Comparison of ENCODE assay signal across 9 mouse cellular contexts in genomic region chr13:38410322-38410865, GRCm38 (mm10).
DNase-seq lines count a peak whose midpoint lies in the region; TF ChIP-seq lines count a peak whose summit lies in the region.
"Had no signal": no experiment of that assay in that cellular context is flagged by ENCODE, and none has a peak within 500 bp of the region (broad histone marks: within the 10 kb centered on the region; RNA-seq: fewer than 3 reads in every experiment).

No protein-coding gene starts in this region.

- no peak for TF ChIP-seq CTCF in C2C12 (IDR thresholded peaks at IDR 0.05; ENCODE audit: control insufficient read depth, insufficient read depth, insufficient read length)

- intact Hi-C loops in heart, postnatal 25 days (cut with DNase I), result no loop called here

- no peaks in the 10 kb centered on the region for H3K27me3 ChIP-seq in C2C12 (ENCODE audit: control insufficient read depth, insufficient read depth, insufficient read length)
- H3K27me3 ChIP-seq: liver, embryonic 13.5 days had no signal

- no peaks in the 10 kb centered on the region for H3K79me3 ChIP-seq in C2C12 (ENCODE audit: low read depth)

- H3K79me2 ChIP-seq in C2C12 (ENCODE audit: control insufficient read depth, insufficient read depth), result no peaks in the 10 kb centered on the region

- no peak overlapping the region for H3K4me3 ChIP-seq in C2C12 (ENCODE audit: insufficient read depth, poor library complexity, severe bottlenecking)
- H3K4me3 ChIP-seq: liver, embryonic 13.5 days had no signal

- no peak overlapping the region for H3ac ChIP-seq in C2C12 (ENCODE audit: control insufficient read depth, insufficient read length, low read depth)

- peak; percentile 63 for DNase-seq in cerebellum, adult 8-10 months
- peak; percentile 56 to 84 for DNase-seq in frontal cortex, adult 2 months (ENCODE audit: extremely low spot score in 1 of 2, low spot score in 1 of 2)
- DNase-seq in heart, postnatal 25 days (ENCODE audit: low spot score), result peak; percentile 48
- peak; percentile 71 for DNase-seq in layer of hippocampus, adult 9-10 months (ENCODE audit: low spot score)
- DNase-seq in lung, postnatal 25 days (ENCODE audit: low spot score), result peak; percentile 71
- peak; percentile 69 for DNase-seq in skeletal muscle tissue, adult 2 months (ENCODE audit: low read depth, low spot score)
- DNase-seq in spleen, postnatal 4 days (ENCODE audit: low spot score in 2 of 2), result no peak
- DNase-seq: liver, embryonic 13.5 days had no signal

- H3K36me3 ChIP-seq in C2C12 (ENCODE audit: control insufficient read depth, insufficient read depth), result no peaks in the 10 kb centered on the region
- H3K36me3 ChIP-seq: liver, embryonic 13.5 days had no signal

TF ChIP-seq in C2C12, 6 proteins besides CTCF, POLR2A, EP300 and RAD21:
- TF ChIP-seq CEBPB (IDR thresholded peaks at IDR 0.05; ENCODE audit: low read depth) (peak; percentile 90), MYOD1 (IDR thresholded peaks at IDR 0.05; ENCODE audit: control insufficient read depth, insufficient read length, low read depth) (no peak), FOSL1 (IDR thresholded peaks at IDR 0.05; ENCODE audit: insufficient read depth, low read length, poor library complexity, severe bottlenecking) (no peak), USF1 (IDR thresholded peaks at IDR 0.05; ENCODE audit: low read depth) (peak; percentile 64), MYOG (IDR thresholded peaks at IDR 0.05; ENCODE audit: control insufficient read depth, extremely low read depth, insufficient read length) (no peak), MAX (IDR thresholded peaks at IDR 0.05) (no peak)
TF ChIP-seq in C2C12: peak in this region for 2.

Comparison
In these comparisons a context has a peak if more than half of its experiments do, and no peak if none do; other contexts are left out.
1. DNase-seq: peak in cerebellum, adult 8-10 months (single experiment), frontal cortex, adult 2 months (2 of 2), heart, postnatal 25 days (single experiment), layer of hippocampus, adult 9-10 months (single experiment), lung, postnatal 25 days (single experiment) and skeletal muscle tissue, adult 2 months (single experiment); none in spleen, postnatal 4 days (0 of 2).